Mouse (Mus musculus): ENCODE measurements around the gene Per3.

- no peak for TF ChIP-seq POLR2A (IDR thresholded peaks at IDR 0.05; ENCODE audit: insufficient read depth, low read depth, low read length)
- TF ChIP-seq CTCF (IDR thresholded peaks at IDR 0.05; ENCODE audit: insufficient read depth, low read depth, low read length), result no peak
Observed at GRCm38 (mm10) chr4:151046524-151046923, 2.1 kb upstream of the Per3 start.

Data from olfactory bulb, adult 2 months (tissue).